Mouse (Mus musculus) neural tube, embryonic 14.5 days (tissue): ENCODE results near the gene Rsph6a. TPM values are rescaled to one million over a fixed set of nuclear protein-coding genes. Genes with fewer than 3 reads are reported as not detected.

Experiments
- ATAC-seq: fragments of 200-750 bp; cut with Nextera tagmentation; 2 replicates; pipeline ENCODE4 v1.8.0; 2017; ENCODE audit warnings: low read depth, mild to moderate bottlenecking, moderate TSS enrichment, moderate library complexity
- H3K27ac ChIP-seq: fragments of 300-500 bp; sonication (generic); 2 replicates; pipeline ENCODE4 v1.5.1; 2014; ENCODE audit warnings: low read depth, mild to moderate bottlenecking, control low read depth, low read length, moderate library complexity, mixed read lengths
- H3K27me3 ChIP-seq: fragments of 300-500 bp; sonication (generic); 2 replicates; pipeline ENCODE4 v1.6.1; 2014; ENCODE audit warnings: low read length; ENCODE audit not compliant: control insufficient read depth, insufficient read depth
- H3K36me3 ChIP-seq: fragments of 300-500 bp; sonication (generic); 2 replicates; pipeline ENCODE4 v1.6.1; 2014; ENCODE audit warnings: low read length, mixed read lengths; ENCODE audit not compliant: control insufficient read depth, insufficient read depth
- H3K4me1 ChIP-seq: fragments of 300-500 bp; sonication (generic); 2 replicates; pipeline ENCODE4 v1.6.1; 2014; ENCODE audit warnings: low read length; ENCODE audit not compliant: control insufficient read depth, insufficient read depth
- H3K4me2 ChIP-seq: fragments of 300-500 bp; sonication (generic); 2 replicates; pipeline ENCODE4 v1.6.1; 2014; ENCODE audit warnings: mild to moderate bottlenecking, low read depth, low read length, control low read depth
- H3K4me3 ChIP-seq: fragments of 300-500 bp; sonication (generic); 2 replicates; pipeline ENCODE4 v1.5.1; 2014; ENCODE audit warnings: low read depth, low read length, control low read depth, mixed read lengths
- H3K9ac ChIP-seq: fragments of 300-500 bp; sonication (generic); replicated peaks from 2 replicates; pipeline ENCODE4 v1.6.1; 2014; ENCODE audit warnings: low read depth, mild to moderate bottlenecking, control low read depth, low read length, mixed read lengths
- H3K9me3 ChIP-seq: fragments of 300-500 bp; sonication (generic); 2 replicates; pipeline ENCODE4 v1.6.1; 2016; ENCODE audit warnings: low read length; ENCODE audit not compliant: control insufficient read depth
- WGBS: fragments of 180-500 bp; shearing (Covaris S2); extraction: QIAGEN DNeasy Blood & Tissue Kit; methylation state at CpG from one replicate; pipeline ENCODE4 v1.1.7; 2014; 5-methylcytosine and 5-hydroxymethylcytosine counted together
- polyA plus RNA-seq: library from polyadenylated mRNA; unstranded; fragments of >200 nt; fragmentation: Nextera tagmentation; extraction: Ambion mirVana; gene quantifications from 2 replicates; pipeline ENCODE4 v1.2.1, GENCODE M21; 2014

Gene Rsph6a
- polyA plus RNA-seq, 1 experiment from 2014 or later = not detected

- Histone ChIP-seq H3K9ac (no peak overlapping the region), H3K36me3 (no peaks in the 10 kb centered on the region), H3K4me3 (no peak overlapping the region), H3K4me2 (no peak overlapping the region), H3K27ac (no peak overlapping the region), H3K4me1 (0 out of 2 replicates have a peak, but pooled peaks cover 7% of the 10 kb centered on the region), H3K27me3 (no peaks in the 10 kb centered on the region), H3K9me3 (no peaks in the 10 kb centered on the region)
- 93% methylated on average over 4 of the region's 4 CpGs for WGBS
- no peak for ATAC-seq
Observed at GRCm38 (mm10) chr7:19016042-19016441, 38.4 kb upstream of the Rsph6a start.

GRCm38 (mm10) chr7:19017909-19018308, 36.6 kb upstream of the Rsph6a start:
- WGBS = 90% methylated on average over 7 of the region's 7 CpGs
- Histone ChIP-seq H3K36me3 (no peaks in the 10 kb centered on the region), H3K27ac (no peak overlapping the region), H3K9me3 (no peaks in the 10 kb centered on the region), H3K4me1 (no peaks in the 10 kb centered on the region), H3K27me3 (peaks cover 6% of the 10 kb centered on the region; the same call in 1 of the 2 replicates), H3K4me3 (no peak overlapping the region), H3K9ac (no peak overlapping the region), H3K4me2 (no peak overlapping the region)
- ATAC-seq = no peak

- Histone ChIP-seq H3K36me3 (no peaks in the 10 kb centered on the region), H3K27me3 (peaks cover 14% of the 10 kb centered on the region; the same call in 1 of the 2 replicates), H3K9me3 (no peaks in the 10 kb centered on the region), H3K4me2 (no peak overlapping the region), H3K4me3 (no peak overlapping the region), H3K9ac (no peak overlapping the region), H3K4me1 (peaks cover 11% of the 10 kb centered on the region), H3K27ac (no peak overlapping the region)
- 28% methylated on average over 8 of the region's 8 CpGs for WGBS
- ATAC-seq = no peak
Observed at GRCm38 (mm10) chr7:19021048-19021447, 33.4 kb upstream of the Rsph6a start.

GRCm38 (mm10) chr7:19022189-19022958, 32.1 kb upstream of the Rsph6a start:
- WGBS = 65% methylated on average over 18 of the region's 18 CpGs

GRCm38 (mm10) chr7:19023357-19023814, 31.1 kb upstream of the Rsph6a start, which contains the start of gene Foxa3:
Gene Foxa3, minus strand, starts transcription at chr7:19023538.
- 3% methylated on average over 30 of the region's 30 CpGs for WGBS
- peak; percentile 36 for ATAC-seq
- Histone ChIP-seq H3K9ac (peak within 1 kb of the TSS; percentile 85), H3K4me1 (peaks cover 11% of the 10 kb centered on the region), H3K27me3 (peaks cover 14% of the 10 kb centered on the region; the same call in 1 of the 2 replicates), H3K4me3 (peak within 1 kb of the TSS; percentile 78), H3K36me3 (no peaks in the 10 kb centered on the region), H3K4me2 (peak within 1 kb of the TSS; percentile 11; the same call in 1 of the 2 replicates), H3K27ac (peak within 1 kb of the TSS; percentile 57), H3K9me3 (no peaks in the 10 kb centered on the region)

More at GRCm38 (mm10) chr7:19022189-19022958, 32.1 kb upstream of the Rsph6a start:
- H3K36me3 ChIP-seq = no peaks in the 10 kb centered on the region
- no peak overlapping the region for H3K27ac ChIP-seq
- ATAC-seq = no peak
- no peak overlapping the region for H3K4me3 ChIP-seq
- H3K4me2 ChIP-seq = no peak overlapping the region
- peaks cover 14% of the 10 kb centered on the region; the same call in 1 of the 2 replicates for H3K27me3 ChIP-seq
- H3K4me1 ChIP-seq = peaks cover 11% of the 10 kb centered on the region
- H3K9ac ChIP-seq = no peak overlapping the region
- H3K9me3 ChIP-seq = no peaks in the 10 kb centered on the region

- ATAC-seq = peak; percentile 95
- H3K4me2 ChIP-seq = peak within 1 kb of the TSS; percentile 88
- peaks cover 11% of the 10 kb centered on the region for H3K4me1 ChIP-seq
- peaks cover 4% of the 10 kb centered on the region for H3K36me3 ChIP-seq
- under 1% methylated on average over 45 of the region's 50 CpGs for WGBS
- peaks cover 14% of the 10 kb centered on the region; the same call in 1 of the 2 replicates for H3K27me3 ChIP-seq
- H3K9me3 ChIP-seq = no peaks in the 10 kb centered on the region
- H3K27ac ChIP-seq = peak within 1 kb of the TSS; percentile 57
- H3K9ac ChIP-seq = peak within 1 kb of the TSS; percentile 85
- peak within 1 kb of the TSS; percentile 78 for H3K4me3 ChIP-seq
Observed at GRCm38 (mm10) chr7:19024096-19024506, 30.4 kb upstream of the Rsph6a start, which contains the start of gene Sympk. Gene Sympk, plus strand, starts transcription at chr7:19024377.

GRCm38 (mm10) chr7:19024581-19025255, 29.8 kb upstream of the Rsph6a start:
- Histone ChIP-seq H3K4me2 (peak overlapping the region; percentile 88), H3K9ac (peak overlapping the region; percentile 85), H3K36me3 (peaks cover 11% of the 10 kb centered on the region), H3K9me3 (no peaks in the 10 kb centered on the region), H3K4me3 (peak overlapping the region; percentile 78), H3K27ac (peak overlapping the region; percentile 57), H3K4me1 (peaks cover 11% of the 10 kb centered on the region), H3K27me3 (peaks cover 14% of the 10 kb centered on the region; the same call in 1 of the 2 replicates)
- peak; percentile 62 for ATAC-seq
- WGBS = 2% methylated on average over 21 of the region's 36 CpGs

- Histone ChIP-seq H3K9ac (no peak overlapping the region), H3K4me3 (no peak overlapping the region), H3K9me3 (no peaks in the 10 kb centered on the region), H3K36me3 (peaks cover 30% of the 10 kb centered on the region), H3K27me3 (peaks cover 8% of the 10 kb centered on the region; the same call in 1 of the 2 replicates), H3K4me1 (peaks cover 11% of the 10 kb centered on the region), H3K27ac (no peak overlapping the region), H3K4me2 (no peak overlapping the region)
- no peak for ATAC-seq
Observed at GRCm38 (mm10) chr7:19028067-19028466, 26.4 kb upstream of the Rsph6a start.
